Mouse (Mus musculus): ENCODE results near the gene Rfwd3.
"Not testable (repeated sequence)": the region's sequence is repeated elsewhere in the genome, so short reads cannot be mapped to it uniquely, and the experiment has no call there.

Rfwd3 gene

GRCm38 (mm10) chr8:111285603-111286002, 14.4 kb downstream of the Rfwd3 start:
- no peak for DNase-seq (ENCODE audit: low spot score in 2 of 2)

GRCm38 (mm10) chr8:111282093-111282492, 17.9 kb downstream of the Rfwd3 start:
- no peak for DNase-seq (ENCODE audit: low spot score in 2 of 2)

- DNase-seq (ENCODE audit: low spot score in 2 of 2) = no peak
Measured at GRCm38 (mm10) chr8:111268277-111268676, 31.7 kb downstream of the Rfwd3 start.

DNA sequence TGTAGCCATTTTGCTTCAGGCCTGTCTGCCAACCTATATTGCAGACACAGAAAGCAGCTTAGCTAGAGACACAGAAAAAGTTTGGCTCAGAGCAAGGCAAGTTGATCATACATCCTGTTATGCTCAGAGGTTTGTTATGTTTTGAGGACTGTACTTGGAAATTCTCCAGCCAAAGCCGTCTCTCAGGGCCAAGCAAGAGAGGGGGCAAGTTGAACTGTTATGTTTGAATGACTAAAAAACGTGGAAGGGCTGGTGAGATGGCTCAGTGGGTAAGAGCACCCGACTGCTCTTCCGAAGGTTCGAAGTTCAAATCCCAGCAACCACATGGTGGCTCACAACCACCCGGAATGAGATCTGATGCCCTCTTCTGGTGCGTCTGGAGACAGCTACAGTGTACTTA, 33.9 kb downstream of the Rfwd3 start:
- not testable (repeated sequence) for DNase-seq (ENCODE audit: low spot score in 2 of 2)

GRCm38 (mm10) chr8:111264693-111265220, 35.3 kb downstream of the Rfwd3 start:
- no peak for DNase-seq (ENCODE audit: low spot score in 2 of 2)

DNA sequence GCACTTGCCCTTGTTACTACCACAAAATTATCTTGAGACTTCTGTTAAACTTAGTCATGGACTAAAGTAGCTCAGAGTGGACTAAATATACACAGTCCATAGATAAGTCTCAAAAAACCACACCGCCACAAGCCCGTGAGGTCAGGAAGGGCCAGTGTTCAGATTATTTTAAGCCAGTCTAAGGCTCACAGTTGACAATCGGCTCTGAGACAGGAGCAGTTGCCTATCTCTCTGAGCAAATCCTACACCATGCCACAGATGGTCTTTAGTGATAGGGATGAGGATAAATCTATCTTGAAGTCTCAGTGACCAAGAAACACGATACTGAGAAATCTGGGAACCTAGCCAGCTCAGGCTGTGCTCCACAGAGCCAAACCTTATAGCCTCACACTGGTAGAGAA, 38.0 kb downstream of the Rfwd3 start:
- no peak for DNase-seq (ENCODE audit: low spot score in 2 of 2)

GRCm38 (mm10) chr8:111260251-111260650, 39.8 kb downstream of the Rfwd3 start:
- DNase-seq (ENCODE audit: low spot score in 2 of 2) = no peak

DNA sequence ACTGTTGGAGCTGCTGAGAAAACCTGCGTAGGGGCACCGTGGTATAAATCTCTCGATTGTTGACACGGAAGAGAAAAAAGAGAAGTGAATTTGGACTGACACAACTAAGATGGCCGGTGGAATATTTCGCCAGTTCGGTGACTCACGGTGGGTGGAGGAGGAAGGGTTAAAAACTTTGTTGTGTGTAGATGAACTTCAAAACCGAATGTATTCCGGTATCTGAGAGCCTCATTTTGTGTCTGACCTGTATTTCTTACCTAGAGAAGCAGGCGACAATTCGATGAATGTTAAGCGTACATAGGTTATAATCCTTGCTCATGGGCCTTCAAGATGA, 40.6 kb downstream of the Rfwd3 start:
- DNase-seq (ENCODE audit: low spot score in 2 of 2) = no peak

DNA sequence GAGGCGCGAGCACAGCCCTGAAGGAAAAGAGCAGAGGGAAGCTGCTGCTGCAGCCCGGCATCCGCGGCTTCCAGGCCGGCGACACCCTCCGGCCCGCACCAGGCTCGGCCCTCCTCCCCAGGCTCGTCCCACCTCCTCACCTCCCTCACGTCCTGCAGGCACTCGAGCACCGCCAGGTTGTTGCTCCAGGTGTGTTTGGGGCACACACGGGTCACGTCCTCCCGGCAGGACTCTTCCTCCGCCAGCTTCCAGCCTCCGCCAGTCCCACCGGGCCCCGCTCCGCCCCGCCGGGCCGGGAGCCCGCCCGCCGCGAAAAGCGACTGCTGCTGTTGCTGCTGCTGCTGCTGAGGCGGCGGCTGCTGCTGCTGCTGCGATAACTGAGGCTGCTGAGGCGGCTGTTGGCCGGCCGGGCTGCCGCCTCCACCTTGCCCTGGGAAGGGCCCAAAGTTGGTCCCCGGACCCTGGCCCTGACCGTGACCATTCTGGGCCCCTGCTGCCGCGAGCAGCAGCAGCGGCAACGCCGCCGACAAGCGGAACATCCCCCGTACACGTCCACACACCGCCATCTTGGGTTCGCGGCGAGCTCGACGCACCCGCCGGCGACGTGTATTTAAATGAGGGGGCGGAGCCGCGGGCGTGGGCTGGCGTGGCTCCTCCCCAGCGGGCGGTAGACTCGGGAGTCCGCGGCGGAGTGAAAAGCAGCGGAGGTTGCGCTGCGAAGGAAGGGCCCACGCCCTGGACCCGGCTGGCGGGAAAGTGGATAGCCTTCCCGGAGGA, 41.2 kb downstream of the Rfwd3 start, which contains the start of gene Glg1:
Gene Glg1 (minus strand): TSS at position 586 of the 777 bp plus-strand sequence.
- DNase-seq (ENCODE audit: low spot score in 2 of 2) = peak; percentile 87 to 92

- no peak for DNase-seq (ENCODE audit: low spot score in 2 of 2)
Measured at GRCm38 (mm10) chr8:111258010-111258630, 41.9 kb downstream of the Rfwd3 start.

GRCm38 (mm10) chr8:111252487-111253112, 47.4 kb downstream of the Rfwd3 start:
- DNase-seq (ENCODE audit: low spot score in 2 of 2) = no peak

DNA sequence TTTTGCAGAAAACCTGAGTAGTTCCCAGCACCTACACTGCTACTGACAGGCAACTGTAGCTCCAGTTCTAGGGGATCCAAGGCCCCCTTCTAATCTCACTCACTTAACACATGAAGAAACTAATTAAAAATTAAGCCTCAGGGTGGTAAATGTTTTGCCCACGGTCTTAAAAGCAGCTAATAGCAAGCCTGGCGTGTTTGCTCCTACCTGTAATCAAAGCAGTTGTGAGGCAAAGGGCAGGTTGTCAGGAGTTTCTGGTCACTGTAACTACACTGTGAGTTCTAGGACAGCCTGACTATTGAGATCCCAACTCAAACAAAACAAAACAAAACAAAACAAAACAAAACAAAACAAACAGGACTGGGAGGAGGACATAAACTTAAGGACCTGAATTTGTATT, 49.9 kb downstream of the Rfwd3 start:
- DNase-seq (ENCODE audit: low spot score in 2 of 2) = no peak

- DNase-seq (ENCODE audit: low spot score in 2 of 2) = no peak
Measured at GRCm38 (mm10) chr8:111248136-111248535, 51.9 kb downstream of the Rfwd3 start.

DNA sequence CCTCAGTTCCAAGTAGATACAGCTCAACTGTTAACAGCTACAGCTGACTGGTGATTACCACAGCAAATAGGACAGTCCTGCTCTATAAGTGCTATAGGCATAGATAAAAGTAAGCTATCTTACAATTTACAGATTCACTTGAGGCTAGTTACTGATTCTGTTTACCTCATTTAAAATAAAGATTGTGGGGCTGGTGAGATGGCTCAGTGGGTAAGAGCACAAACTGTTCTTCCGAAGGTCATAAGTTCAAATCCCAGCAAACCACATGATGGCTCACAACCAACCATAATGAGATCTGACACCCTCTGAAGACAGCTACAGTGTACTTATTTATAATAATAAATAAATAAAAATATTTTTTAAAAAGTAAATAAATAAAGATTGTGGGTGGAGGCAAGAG, 53.2 kb downstream of the Rfwd3 start:
- not testable (repeated sequence) for DNase-seq (ENCODE audit: low spot score in 2 of 2)

DNA sequence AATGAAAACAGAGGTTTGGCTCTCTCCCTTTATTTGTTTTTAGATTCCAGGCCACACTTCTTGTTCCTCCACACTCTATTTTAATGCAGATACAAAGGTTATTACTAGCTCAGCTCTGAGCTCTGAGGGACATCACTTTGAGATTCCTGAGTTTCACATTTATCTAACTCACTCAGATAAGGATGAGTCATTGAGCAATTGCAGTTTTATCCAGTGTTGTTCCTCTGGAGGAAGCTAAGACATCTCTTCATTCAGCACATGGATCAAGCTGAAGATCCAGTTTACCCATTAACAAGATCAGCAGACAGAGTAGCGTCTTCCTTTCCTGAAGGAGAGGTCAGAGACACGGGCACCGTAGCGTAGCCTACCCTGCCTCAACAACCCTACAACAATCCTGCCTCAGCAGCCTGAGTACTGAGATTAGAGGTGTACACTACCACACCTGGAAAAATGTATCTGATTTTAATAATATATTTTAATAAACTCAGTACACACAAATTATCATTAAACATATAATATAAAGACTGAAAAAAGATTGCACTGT, 53.7 kb downstream of the Rfwd3 start:
- DNase-seq (ENCODE audit: low spot score in 2 of 2) = no peak

DNA sequence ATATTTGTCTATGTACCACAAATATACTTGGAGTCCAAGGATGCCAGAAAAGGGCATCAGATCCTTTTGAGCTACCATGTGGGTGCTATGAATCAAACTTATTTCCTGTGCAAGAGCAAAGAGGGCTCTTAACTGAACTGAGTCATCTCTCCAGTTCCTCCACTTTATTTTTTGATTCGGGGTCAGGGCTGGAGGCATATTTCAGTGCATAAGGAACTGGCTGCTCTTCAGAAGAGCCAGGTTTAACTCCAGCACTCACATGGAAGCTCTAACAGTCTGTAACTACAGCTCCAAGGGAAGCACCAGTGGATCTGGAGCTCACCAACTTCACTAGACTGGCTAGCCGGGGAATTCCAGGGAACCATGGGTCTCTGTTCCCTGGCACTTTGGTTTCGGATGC, 62.7 kb downstream of the Rfwd3 start:
- DNase-seq (ENCODE audit: low spot score in 2 of 2) = no peak

- DNase-seq (ENCODE audit: low spot score in 2 of 2) = no peak
Measured at GRCm38 (mm10) chr8:111233730-111234129, 66.3 kb downstream of the Rfwd3 start.

GRCm38 (mm10) chr8:111224153-111224552, 75.9 kb downstream of the Rfwd3 start:
- DNase-seq (ENCODE audit: low spot score in 2 of 2) = no peak
